Mouse (Mus musculus) B cell, adult 2 months (primary cell): ENCODE results near the gene Sema3f.

ENCODE experiments used
- DNase-seq, 2 experiments: peaks; one replicate each; pipeline ENCODE4 v3.0.0; 2022

The Sema3f gene

DNA sequence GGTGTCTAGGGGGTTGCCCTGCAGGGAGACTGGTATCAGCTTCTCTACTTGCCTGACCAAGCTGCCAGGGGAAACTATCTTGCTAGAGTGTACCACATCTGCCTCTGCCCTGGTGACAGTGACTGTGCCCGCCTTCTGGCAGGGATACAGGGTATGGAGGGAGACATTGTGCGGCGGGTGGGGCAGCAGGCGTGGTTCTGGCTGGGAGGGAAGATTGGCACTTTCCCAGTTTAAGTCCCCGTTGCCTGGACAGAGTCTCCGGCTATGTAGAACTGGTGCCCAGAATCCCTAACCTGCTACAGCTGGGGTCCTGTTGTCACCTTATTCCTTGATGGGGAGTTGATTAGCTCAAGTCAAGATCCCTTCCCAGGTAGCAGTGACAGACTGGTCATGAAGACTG is 77.8 kb downstream of the Sema3f start:
- no peak for DNase-seq

DNA sequence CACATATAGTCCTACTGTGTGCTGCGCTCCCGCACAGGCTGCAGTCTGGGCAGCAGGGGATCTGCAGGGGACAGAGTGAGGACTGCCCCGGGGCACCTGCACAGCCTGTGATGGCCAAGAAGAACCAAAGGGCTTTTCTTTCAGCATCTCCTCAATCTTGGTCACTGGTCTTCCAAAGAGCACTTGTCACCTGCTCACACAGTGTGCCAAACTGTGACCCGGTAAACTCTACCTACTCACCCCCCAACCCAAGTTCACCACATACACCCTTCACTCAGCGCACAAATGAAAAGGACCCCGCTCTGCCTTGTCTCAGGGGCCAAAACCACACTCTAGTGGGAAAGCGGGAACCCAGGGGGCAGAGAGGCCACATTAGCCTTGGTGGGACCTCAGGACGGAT is 78.4 kb downstream of the Sema3f start:
- no peak for DNase-seq
